Comparison of ENCODE assay signal across 1 mouse cellular context in the genomic region with DNA sequence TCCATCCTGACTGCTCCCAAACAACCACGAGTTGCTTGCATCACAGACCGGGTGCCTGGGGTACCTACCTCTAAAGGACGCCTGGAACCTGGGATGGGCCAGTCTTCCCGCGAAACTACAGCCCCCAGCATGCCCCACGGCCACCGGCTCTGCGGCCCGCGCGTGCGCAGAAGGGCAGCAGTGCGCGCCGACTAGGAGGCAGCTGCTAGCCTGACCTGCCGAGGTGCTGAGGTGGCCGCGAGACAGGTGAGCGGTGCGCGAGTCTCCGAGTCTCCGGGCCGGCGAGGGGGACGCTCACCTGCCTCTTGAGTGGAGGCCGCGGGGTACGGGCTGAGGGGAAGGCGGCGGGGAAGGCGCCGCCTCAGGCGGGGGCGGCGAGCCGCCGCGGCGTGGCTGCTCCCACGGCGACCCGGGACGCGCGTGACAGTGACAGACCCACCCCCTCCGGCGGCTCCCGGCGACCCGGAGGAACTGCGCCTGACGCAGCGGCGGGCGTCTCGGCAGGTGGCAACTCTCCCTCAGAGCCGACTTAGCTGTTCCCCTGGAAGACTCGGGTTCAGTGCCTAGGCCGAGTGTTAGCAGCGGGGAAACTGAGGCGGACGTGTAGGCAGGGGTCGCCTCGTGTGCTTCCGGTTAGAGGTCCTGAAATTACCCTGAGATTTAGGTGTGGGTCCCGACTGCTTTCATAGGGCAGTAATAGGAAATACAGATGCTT.
TF ChIP-seq lines count a peak whose summit lies in the region.

Gene Sgsm3 (plus strand): TSS at position 146 of the 715 bp plus-strand sequence.

TF ChIP-seq in MEL, 35 proteins besides CTCF, POLR2A, EP300 and RAD21 (continued from another document):
- no peak; the same call in none of the 2 replicates for TF ChIP-seq MAX (IDR thresholded peaks at IDR 0.05; ENCODE audit: low read length)
